45 mouse cellular contexts compared by ENCODE assay signal in genomic region chr11:58065025-58065424, GRCm38 (mm10). TPM values are rescaled to one million over a fixed set of nuclear protein-coding genes. Genes with fewer than 3 reads are reported as not detected.
"Had no signal": no experiment of that assay in that cellular context is flagged by ENCODE, and none has a peak within 500 bp of the region (broad histone marks: within the 10 kb centered on the region; RNA-seq: fewer than 3 reads in every experiment).

No protein-coding gene starts in this region.

- H3K9ac ChIP-seq: limb, embryonic 12.5 days; limb, embryonic 13.5 days; limb, embryonic 15.5 days; liver, embryonic 12.5 days; liver, embryonic 13.5 days; liver, embryonic 14.5 days; liver, embryonic 15.5 days; liver, postnatal 0 days; lung, embryonic 14.5 days; lung, embryonic 15.5 days; midbrain, embryonic 12.5 days; midbrain, embryonic 13.5 days; midbrain, embryonic 15.5 days had no signal

- DNase-seq: left cerebral cortex, postnatal 4 days; liver; liver, embryonic 13.5 days; liver, postnatal 0 days; lung, adult 18-20 months; lung, adult 2 months; lung, embryonic 14.5 days; lung, postnatal 10 days; lung, postnatal 14 days; lung, postnatal 36 days; lung, postnatal 4 days; midbrain, embryonic 14.5 days had no signal

- H3K4me2 ChIP-seq: limb, embryonic 12.5 days; limb, embryonic 13.5 days; limb, embryonic 15.5 days; liver, embryonic 11.5 days; liver, embryonic 12.5 days; liver, embryonic 13.5 days; liver, embryonic 15.5 days; lung, embryonic 14.5 days; lung, embryonic 15.5 days; midbrain, embryonic 11.5 days; midbrain, embryonic 12.5 days; midbrain, embryonic 13.5 days; midbrain, embryonic 15.5 days had no signal

- H3K27ac ChIP-seq: left cerebral cortex, adult 2 months; limb, embryonic 10.5 days; limb, embryonic 12.5 days; limb, embryonic 13.5 days; limb, embryonic 15.5 days; liver, embryonic 12.5 days; liver, embryonic 13.5 days; liver, embryonic 14.5 days; liver, embryonic 15.5 days; lung, embryonic 15.5 days; macrophage; midbrain, embryonic 10.5 days; midbrain, embryonic 12.5 days; midbrain, embryonic 13.5 days; midbrain, embryonic 15.5 days had no signal

- H3K4me1 ChIP-seq: limb, embryonic 12.5 days; liver, embryonic 15.5 days; lung, embryonic 15.5 days; midbrain, embryonic 10.5 days; midbrain, embryonic 12.5 days; midbrain, embryonic 13.5 days; midbrain, embryonic 15.5 days had no signal

- H3K27me3 ChIP-seq: limb, embryonic 12.5 days; limb, embryonic 13.5 days; limb, embryonic 15.5 days; liver, embryonic 12.5 days; liver, embryonic 13.5 days; liver, embryonic 15.5 days; lung, embryonic 15.5 days; midbrain, embryonic 12.5 days; midbrain, embryonic 13.5 days; midbrain, embryonic 15.5 days had no signal

- H3K9me3 ChIP-seq: limb, embryonic 10.5 days; limb, embryonic 12.5 days; limb, embryonic 13.5 days; limb, embryonic 15.5 days; liver, embryonic 12.5 days; liver, embryonic 13.5 days; liver, embryonic 15.5 days; lung, embryonic 15.5 days; megakaryocyte, embryonic 14.5 days; midbrain, embryonic 10.5 days; midbrain, embryonic 12.5 days; midbrain, embryonic 13.5 days; midbrain, embryonic 15.5 days had no signal

- H3K4me3 ChIP-seq: left cerebral cortex, adult 2 months; limb, embryonic 10.5 days; limb, embryonic 12.5 days; limb, embryonic 13.5 days; limb, embryonic 15.5 days; liver, embryonic 12.5 days; liver, embryonic 13.5 days; liver, embryonic 15.5 days; lung, embryonic 15.5 days; megakaryocyte, embryonic 14.5 days; midbrain, embryonic 10.5 days; midbrain, embryonic 12.5 days; midbrain, embryonic 13.5 days; midbrain, embryonic 15.5 days; myocyte had no signal

RNA-seq across cellular contexts. Expression of gene Gm12248, which starts 27.9 kb away (rescaled TPM):
- total RNA-seq: left cerebral cortex, adult 2 months; left cerebral cortex, adult 8-10 months; left cerebral cortex, postnatal 10 days; left cerebral cortex, postnatal 14 days; left cerebral cortex, postnatal 36 days; left cerebral cortex, postnatal 4 days; liver, adult 2 months; megakaryocyte progenitor cell, adult 5-6 weeks; megakaryocyte, adult 5-6 weeks; megakaryocyte-erythroid progenitor cell, adult 5-6 weeks; midbrain, postnatal 0 days; monocyte, adult 5-6 weeks had no signal
- polyA plus RNA-seq: limb, embryonic 10.5 days; limb, embryonic 11.5 days; limb, embryonic 12.5 days; limb, embryonic 13.5 days; limb, embryonic 14.5 days; limb, embryonic 15.5 days; liver, embryonic 11.5 days; liver, embryonic 12.5 days; liver, embryonic 13.5 days; liver, embryonic 14.5 days; liver, embryonic 15.5 days; liver, embryonic 16.5 days; liver, postnatal 0 days; lung, embryonic 14.5 days; lung, embryonic 15.5 days; lung, embryonic 16.5 days; macrophage; midbrain, embryonic 10.5 days; midbrain, embryonic 11.5 days; midbrain, embryonic 12.5 days; midbrain, embryonic 13.5 days; midbrain, embryonic 14.5 days; midbrain, postnatal 0 days; neural tube, embryonic 11.5 days had no signal
